Mouse (Mus musculus): ENCODE data around the gene Clec2l. TPM values are rescaled to one million over a fixed set of nuclear protein-coding genes. Genes with fewer than 3 reads are reported as not detected.

The Clec2l gene
- total RNA-seq, 4 experiments from 2014 or later: 0.22 to 0.27 TPM; not detected in 2

GRCm38 (mm10) chr6:38715881-38716280 is 53.0 kb downstream of the Clec2l start:
- no peak for DNase-seq (ENCODE audit: low spot score in 2 of 2)

- DNase-seq (ENCODE audit: low spot score in 2 of 2): no peak
Measured at GRCm38 (mm10) chr6:38718625-38719024, 55.8 kb downstream of the Clec2l start.

DNA sequence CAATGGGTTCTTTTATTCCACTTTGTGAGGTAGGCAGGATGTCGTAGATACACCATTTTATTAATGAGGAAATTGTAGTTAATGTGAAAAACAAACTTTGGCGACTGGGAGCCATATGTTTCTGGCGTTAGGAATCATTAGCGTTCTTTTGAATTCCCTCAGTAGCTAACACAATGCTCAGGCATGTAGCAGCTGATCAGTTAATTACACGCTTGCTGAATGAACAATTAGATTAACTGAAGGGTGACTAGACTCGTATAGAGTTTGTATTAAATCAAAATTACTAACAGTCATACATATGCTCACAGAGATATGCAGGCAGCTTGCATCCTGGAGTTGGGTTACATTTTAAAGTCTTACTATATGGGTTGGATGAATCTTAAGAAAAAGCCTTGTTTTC is 56.4 kb downstream of the Clec2l start:
- DNase-seq (ENCODE audit: low spot score in 2 of 2): no peak

DNA sequence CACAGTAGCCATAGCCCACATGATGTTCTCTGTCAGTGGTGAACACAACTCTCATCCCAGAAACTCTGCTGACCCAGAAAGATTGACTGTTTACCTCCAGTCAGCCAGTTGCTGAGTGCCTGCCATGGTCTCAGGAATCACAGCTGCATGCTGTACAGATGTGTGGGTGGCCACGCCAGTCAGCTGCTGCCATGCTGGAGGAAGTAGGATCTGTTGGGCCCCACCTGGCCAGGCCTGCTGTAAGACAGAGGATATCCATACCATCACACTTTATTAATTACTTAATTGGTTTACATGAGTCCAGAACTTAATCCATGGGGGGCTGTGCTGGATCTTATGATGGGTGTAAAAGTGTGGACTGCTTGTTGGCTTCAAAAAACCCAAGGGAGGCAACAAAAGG is 58.5 kb downstream of the Clec2l start:
- no peak for DNase-seq (ENCODE audit: low spot score in 2 of 2)

DNA sequence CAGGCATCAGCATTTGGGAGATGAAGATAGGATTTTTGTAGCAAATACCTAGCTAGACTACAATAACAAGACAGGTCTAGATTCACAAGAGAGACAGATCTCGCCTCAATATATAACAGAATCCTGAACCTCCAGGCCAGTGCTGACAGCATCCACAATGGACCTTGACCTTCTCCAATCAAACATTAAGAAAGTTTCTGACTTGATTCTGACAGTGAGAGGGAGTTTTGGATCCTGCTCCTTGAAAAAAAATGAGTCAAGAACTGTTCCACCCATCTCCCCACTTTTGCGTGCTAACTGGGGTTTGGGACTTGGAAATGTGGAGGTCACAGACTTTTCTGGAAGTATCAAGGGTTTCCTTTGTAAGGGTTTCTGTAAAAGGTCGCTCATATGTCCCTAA is 62.6 kb downstream of the Clec2l start:
- no peak for DNase-seq (ENCODE audit: low spot score in 2 of 2)

Other genes starting within 250 kb of the Clec2l start
- gene Ubn2, start 229.1 kb upstream of the Clec2l start, total RNA-seq (2022): 10 to 100 TPM; 19.7 to 25.3 (median 22.7) TPM
- 100 to 1,000 TPM; 140 to 186 (median 166) TPM for gene Fmc1, start 129.6 kb upstream of the Clec2l start, total RNA-seq (2022)
- 100 to 1,000 TPM in 2 of 4 experiments, 10 to 100 TPM in 2; 85.1 to 106 (median 96.3) TPM for gene Luc7l2, start 111.7 kb upstream of the Clec2l start, total RNA-seq (2022)
- gene Klrg2, start 25.8 kb upstream of the Clec2l start, total RNA-seq (2022): under 1 TPM in 2 of 4 experiments, not detected in 2; 0.10 to 0.13 TPM
- under 1 TPM; 0.51 to 0.80 (median 0.56) TPM for gene Tbxas1, start 212.3 kb downstream of the Clec2l start, total RNA-seq (2022)
- 100 to 1,000 TPM in 2 of 4 experiments, 10 to 100 TPM in 2; 65.2 to 144 (median 96.6) TPM for gene Hipk2, start 213.1 kb downstream of the Clec2l start, total RNA-seq (2022)